Mouse (Mus musculus) limb, embryonic 10.5 days (tissue): ENCODE data around the gene Olfml3. TPM values are rescaled to one million over a fixed set of nuclear protein-coding genes. Genes with fewer than 3 reads are reported as not detected.

Experiments
- DNase-seq: peaks from one replicate; pipeline ENCODE4 v3.0.0-alpha.2; 2017; ENCODE audit warnings: low spot score
- H3K27ac ChIP-seq: fragments of 300-500 bp; sonication (generic); 2 replicates; pipeline ENCODE4 v1.5.1; 2016; ENCODE audit warnings: mild to moderate bottlenecking
- H3K27me3 ChIP-seq: fragments of 300-500 bp; sonication (generic); 2 replicates; pipeline ENCODE4 v1.6.1; 2016; ENCODE audit warnings: low read depth, mild to moderate bottlenecking; ENCODE audit not compliant: poor library complexity, severe bottlenecking
- H3K36me3 ChIP-seq: fragments of 300-500 bp; sonication (generic); 2 replicates; pipeline ENCODE4 v1.6.1; 2016; ENCODE audit warnings: mild to moderate bottlenecking, moderate library complexity
- H3K4me1 ChIP-seq: fragments of 300-500 bp; sonication (generic); 2 replicates; pipeline ENCODE4 v1.6.1; 2016
- H3K4me3 ChIP-seq: fragments of 300-500 bp; sonication (generic); 2 replicates; pipeline ENCODE4 v1.5.1; 2016; ENCODE audit warnings: mild to moderate bottlenecking, moderate library complexity
- H3K9me3 ChIP-seq: fragments of 300-500 bp; sonication (generic); replicated peaks from 2 replicates; pipeline ENCODE4 v1.6.1; 2016; ENCODE audit warnings: mild to moderate bottlenecking
- WGBS: fragments of 180-500 bp; shearing (Covaris S2); methylation state at CpG from one replicate; pipeline ENCODE4 v1.1.7; 2016; 5-methylcytosine and 5-hydroxymethylcytosine counted together
- polyA plus RNA-seq: library from polyadenylated mRNA; unstranded; fragments of >200 nt; fragmentation: Nextera tagmentation; extraction: Ambion mirVana; gene quantifications from 2 replicates; pipeline ENCODE4 v1.2.1, GENCODE M21; 2016

Olfml3 gene
- polyA plus RNA-seq, 1 experiment from 2014 or later: 18.0 TPM

GRCm38 (mm10) chr3:103759261-103759970 is 21.6 kb upstream of the Olfml3 start:
- Histone ChIP-seq H3K27ac (no peak overlapping the region), H3K4me1 (no peaks in the 10 kb centered on the region), H3K4me3 (no peak overlapping the region), H3K9me3 (no peaks in the 10 kb centered on the region), H3K27me3 (no peaks in the 10 kb centered on the region), H3K36me3 (peaks cover 91% of the 10 kb centered on the region)
- DNase-seq: no peak
- WGBS: 85% methylated on average over 5 of the region's 5 CpGs

- WGBS: 86% methylated on average over 7 of the region's 7 CpGs
These were observed 20.7 kb upstream of the Olfml3 start for GRCm38 (mm10) chr3:103758456-103758855.

GRCm38 (mm10) chr3:103756920-103757319 is 19.1 kb upstream of the Olfml3 start:
- no peak overlapping the region for H3K27ac ChIP-seq
- H3K4me3 ChIP-seq: no peak overlapping the region
- no peaks in the 10 kb centered on the region for H3K27me3 ChIP-seq
- no peaks in the 10 kb centered on the region for H3K9me3 ChIP-seq
- no peak for DNase-seq
- H3K4me1 ChIP-seq: no peaks in the 10 kb centered on the region
- WGBS: 89% methylated on average over 2 of the region's 2 CpGs
- peaks cover 94% of the 10 kb centered on the region for H3K36me3 ChIP-seq

More at GRCm38 (mm10) chr3:103758456-103758855, 20.7 kb upstream of the Olfml3 start:
- Histone ChIP-seq H3K27me3 (no peaks in the 10 kb centered on the region), H3K27ac (no peak overlapping the region), H3K9me3 (no peaks in the 10 kb centered on the region), H3K4me1 (no peaks in the 10 kb centered on the region), H3K36me3 (peaks cover 93% of the 10 kb centered on the region), H3K4me3 (no peak overlapping the region)
- no peak for DNase-seq

- H3K9me3 ChIP-seq: no peaks in the 10 kb centered on the region
- WGBS: 87% methylated on average over 3 of the region's 3 CpGs
- no peak overlapping the region for H3K27ac ChIP-seq
- DNase-seq: no peak
- peaks cover 92% of the 10 kb centered on the region for H3K36me3 ChIP-seq
- no peaks in the 10 kb centered on the region for H3K4me1 ChIP-seq
- H3K27me3 ChIP-seq: no peaks in the 10 kb centered on the region
- no peak overlapping the region for H3K4me3 ChIP-seq
These were observed 17.6 kb upstream of the Olfml3 start for GRCm38 (mm10) chr3:103755351-103755750.

GRCm38 (mm10) chr3:103751558-103751957 is 13.8 kb upstream of the Olfml3 start:
- WGBS: 92% methylated on average over 2 of the region's 2 CpGs
- Histone ChIP-seq H3K27ac (no peak overlapping the region), H3K27me3 (no peaks in the 10 kb centered on the region), H3K9me3 (no peaks in the 10 kb centered on the region), H3K36me3 (peaks cover 92% of the 10 kb centered on the region), H3K4me1 (no peaks in the 10 kb centered on the region), H3K4me3 (no peak overlapping the region)
- no peak for DNase-seq

GRCm38 (mm10) chr3:103746711-103747110 is 8.9 kb upstream of the Olfml3 start:
- peaks cover 93% of the 10 kb centered on the region for H3K36me3 ChIP-seq
- 91% methylated on average over 5 of the region's 5 CpGs for WGBS

GRCm38 (mm10) chr3:103745001-103745770 is 7.4 kb upstream of the Olfml3 start:
- Histone ChIP-seq H3K36me3 (peaks cover 85% of the 10 kb centered on the region), H3K27ac (no peak overlapping the region), H3K4me3 (no peak overlapping the region), H3K4me1 (peaks cover 6% of the 10 kb centered on the region), H3K9me3 (no peaks in the 10 kb centered on the region), H3K27me3 (no peaks in the 10 kb centered on the region)
- DNase-seq: no peak
- 90% methylated on average over 14 of the region's 14 CpGs for WGBS

More at GRCm38 (mm10) chr3:103746711-103747110, 8.9 kb upstream of the Olfml3 start:
- Histone ChIP-seq H3K4me3 (no peak overlapping the region), H3K27me3 (no peaks in the 10 kb centered on the region), H3K9me3 (no peaks in the 10 kb centered on the region), H3K27ac (no peak overlapping the region), H3K4me1 (no peaks in the 10 kb centered on the region)
- no peak for DNase-seq

GRCm38 (mm10) chr3:103743208-103743607 is 5.4 kb upstream of the Olfml3 start:
- H3K4me1 ChIP-seq: peaks cover 18% of the 10 kb centered on the region
- H3K4me3 ChIP-seq: no peak overlapping the region
- H3K27me3 ChIP-seq: no peaks in the 10 kb centered on the region
- peaks cover 65% of the 10 kb centered on the region for H3K36me3 ChIP-seq
- DNase-seq: no peak
- 95% methylated on average over 6 of the region's 6 CpGs for WGBS
- H3K27ac ChIP-seq: no peak overlapping the region
- H3K9me3 ChIP-seq: no peaks in the 10 kb centered on the region

GRCm38 (mm10) chr3:103740342-103740741 is 2.5 kb upstream of the Olfml3 start:
- no peak overlapping the region for H3K27ac ChIP-seq
- H3K4me3 ChIP-seq: no peak overlapping the region
- no peak for DNase-seq
- peaks cover 42% of the 10 kb centered on the region for H3K36me3 ChIP-seq
- WGBS: 39% methylated on average over 5 of the region's 5 CpGs
- H3K9me3 ChIP-seq: no peaks in the 10 kb centered on the region
- H3K4me1 ChIP-seq: peaks cover 46% of the 10 kb centered on the region
- H3K27me3 ChIP-seq: no peaks in the 10 kb centered on the region

- peaks cover 56% of the 10 kb centered on the region for H3K4me1 ChIP-seq
- no peaks in the 10 kb centered on the region for H3K27me3 ChIP-seq
- DNase-seq: no peak
- no peaks in the 10 kb centered on the region for H3K9me3 ChIP-seq
- peak within 1 kb of the TSS; percentile 93 for H3K27ac ChIP-seq
- peaks cover 32% of the 10 kb centered on the region for H3K36me3 ChIP-seq
- 90% methylated on average over 1 of the region's 1 CpGs for WGBS
- peak within 1 kb of the TSS; percentile 50 for H3K4me3 ChIP-seq
These were observed 1.5 kb upstream of the Olfml3 start, which contains the start of gene Gm10964 for GRCm38 (mm10) chr3:103739329-103739728. TSS of gene Gm10964 (plus strand) at chr3:103739366.

- Histone ChIP-seq H3K36me3 (peaks cover 13% of the 10 kb centered on the region), H3K9me3 (no peaks in the 10 kb centered on the region), H3K4me1 (peaks cover 74% of the 10 kb centered on the region), H3K4me3 (peak overlapping the region; percentile 50), H3K27ac (peak overlapping the region; percentile 93), H3K27me3 (no peaks in the 10 kb centered on the region)
- 54% methylated on average over 16 of the region's 16 CpGs for WGBS
- no peak for DNase-seq
These were observed 593 bp downstream of the Olfml3 start for GRCm38 (mm10) chr3:103737061-103737754.

GRCm38 (mm10) chr3:103735776-103736600 is 1.8 kb downstream of the Olfml3 start:
- DNase-seq: no peak
- H3K27ac ChIP-seq: peak overlapping the region; percentile 93
- no peaks in the 10 kb centered on the region for H3K9me3 ChIP-seq
- 77% methylated on average over 28 of the region's 28 CpGs for WGBS
- H3K4me3 ChIP-seq: peak overlapping the region; percentile 50
- peaks cover 10% of the 10 kb centered on the region for H3K36me3 ChIP-seq
- peaks cover 74% of the 10 kb centered on the region for H3K4me1 ChIP-seq
- no peaks in the 10 kb centered on the region for H3K27me3 ChIP-seq
